In the genomic region with DNA sequence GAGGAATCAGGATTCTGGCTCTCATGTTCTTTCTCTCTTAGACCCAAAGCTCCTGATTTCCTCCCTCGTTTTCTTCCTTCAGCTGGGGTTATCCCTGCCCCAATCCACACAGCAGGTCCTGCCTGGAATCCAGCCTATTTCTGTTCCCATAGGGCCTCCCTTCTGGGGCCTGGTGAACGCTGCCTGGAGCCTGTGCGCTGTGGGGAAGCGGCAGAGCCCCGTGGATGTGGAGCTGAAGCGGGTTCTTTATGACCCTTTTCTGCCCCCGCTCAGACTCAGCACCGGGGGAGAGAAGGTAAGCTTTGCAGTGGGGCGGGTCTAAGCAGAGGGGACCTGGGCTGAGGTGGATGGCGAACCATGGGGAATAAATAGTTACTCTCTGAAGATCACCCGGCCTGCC, we compare ENCODE assay signal across 8 mouse cellular contexts. TPM values are rescaled to one million over a fixed set of nuclear protein-coding genes. Genes with fewer than 3 reads are reported as not detected.
DNase-seq lines count a peak whose midpoint lies in the region; ATAC-seq and TF ChIP-seq lines count a peak whose summit lies in the region.

No protein-coding gene starts in this region.

- peaks cover 29% of the 10 kb centered on the region for H3K4me1 ChIP-seq in kidney, embryonic 14.5 days (ENCODE audit: control insufficient read depth, insufficient read depth, low read length)
- peaks cover 34% of the 10 kb centered on the region for H3K4me1 ChIP-seq in embryonic facial prominence, embryonic 12.5 days
- H3K4me1 ChIP-seq in hindbrain, embryonic 11.5 days (replicated peaks; ENCODE audit: control insufficient read depth, insufficient read depth, low read length), result peaks cover 18% of the 10 kb centered on the region

- peak overlapping the region; percentile 22 for H3K4me3 ChIP-seq in kidney, embryonic 14.5 days (ENCODE audit: low read length)
- peak overlapping the region; percentile 43 for H3K4me3 ChIP-seq in embryonic facial prominence, embryonic 12.5 days
- H3K4me3 ChIP-seq in hindbrain, embryonic 11.5 days (ENCODE audit: low read depth, low read length), result peak overlapping the region; percentile 33
- peak overlapping the region; percentile 8 for H3K4me3 ChIP-seq in myocyte

- no peaks in the 10 kb centered on the region for H3K9me3 ChIP-seq in kidney, embryonic 14.5 days (ENCODE audit: control insufficient read depth, low read length)
- H3K9me3 ChIP-seq in embryonic facial prominence, embryonic 12.5 days, result no peaks in the 10 kb centered on the region
- no peaks in the 10 kb centered on the region for H3K9me3 ChIP-seq in hindbrain, embryonic 11.5 days (ENCODE audit: control insufficient read depth, low read length)

- H3K36me3 ChIP-seq in kidney, embryonic 14.5 days (ENCODE audit: control insufficient read depth, insufficient read depth, low read length), result no peaks in the 10 kb centered on the region
- no peaks in the 10 kb centered on the region for H3K36me3 ChIP-seq in embryonic facial prominence, embryonic 12.5 days
- H3K36me3 ChIP-seq in hindbrain, embryonic 11.5 days (ENCODE audit: control insufficient read depth, insufficient read depth, low read length), result no peaks in the 10 kb centered on the region
- no peaks in the 10 kb centered on the region for H3K36me3 ChIP-seq in myocyte (ENCODE audit: control insufficient read depth, insufficient read depth)

- no peak for ATAC-seq in kidney, embryonic 14.5 days (ENCODE audit: low FRiP score, low TSS enrichment)
- no peak for ATAC-seq in embryonic facial prominence, embryonic 12.5 days (ENCODE audit: insufficient number of reproducible peaks, insufficient read depth, low FRiP score, low TSS enrichment)
- ATAC-seq in hindbrain, embryonic 11.5 days (ENCODE audit: low FRiP score), result no peak

- H3K4me2 ChIP-seq in kidney, embryonic 14.5 days (replicated peaks; ENCODE audit: low read depth, low read length), result peak overlapping the region; percentile 92
- H3K4me2 ChIP-seq in embryonic facial prominence, embryonic 12.5 days (replicated peaks), result peak overlapping the region; percentile 89
- peak overlapping the region; percentile 58 for H3K4me2 ChIP-seq in hindbrain, embryonic 11.5 days (replicated peaks; ENCODE audit: low read depth, low read length)
- H3K4me2 ChIP-seq in myocyte (ENCODE audit: low read depth), result peak overlapping the region; percentile 69

- H3K79me2 ChIP-seq in myocyte (ENCODE audit: control insufficient read depth, insufficient read depth), result no peaks in the 10 kb centered on the region

- no peak for DNase-seq in kidney, adult 18-20 months
- no peak for DNase-seq in hindbrain, embryonic 11.5 days (ENCODE audit: low spot score)
- DNase-seq in layer of hippocampus, adult 9-10 months (ENCODE audit: low spot score), result no peak
- no peak for DNase-seq in left cerebral cortex, adult 11 months (ENCODE audit: low spot score)
- no peak for DNase-seq in frontal cortex, postnatal 14 days (ENCODE audit: low spot score in 2 of 2)

- peak overlapping the region; percentile 30; the same call in 1 of the 2 replicates for H3K27ac ChIP-seq in kidney, embryonic 14.5 days (ENCODE audit: low read depth, low read length)
- peak overlapping the region; percentile 60; the same call in 1 of the 2 replicates for H3K27ac ChIP-seq in embryonic facial prominence, embryonic 12.5 days
- H3K27ac ChIP-seq in hindbrain, embryonic 11.5 days (ENCODE audit: low read depth, low read length), result no peak overlapping the region; the same call in 1 of the 2 replicates

- H3K27me3 ChIP-seq in kidney, embryonic 14.5 days (ENCODE audit: control insufficient read depth, insufficient read depth, low read length), result peaks cover 12% of the 10 kb centered on the region
- peaks cover 26% of the 10 kb centered on the region for H3K27me3 ChIP-seq in embryonic facial prominence, embryonic 12.5 days
- H3K27me3 ChIP-seq in hindbrain, embryonic 11.5 days (ENCODE audit: control insufficient read depth, insufficient read depth, low read length), result peaks cover 20% of the 10 kb centered on the region
- peaks cover 16% of the 10 kb centered on the region for H3K27me3 ChIP-seq in myocyte (ENCODE audit: control insufficient read depth, insufficient read depth, insufficient read length)

- no peak for TF ChIP-seq POLR2A in myocyte (IDR thresholded peaks at IDR 0.05; ENCODE audit: insufficient read length, low read depth)

- WGBS in kidney, embryonic 14.5 days, result 30% methylated on average over 11 of the region's 11 CpGs
- WGBS in embryonic facial prominence, embryonic 12.5 days, result 26% methylated on average over 11 of the region's 11 CpGs
- WGBS in hindbrain, embryonic 11.5 days, result 29% methylated on average over 11 of the region's 11 CpGs

- no peak overlapping the region for H3ac ChIP-seq in myocyte (ENCODE audit: control insufficient read depth, insufficient read length)

- peak overlapping the region; percentile 54 for H3K9ac ChIP-seq in kidney, embryonic 14.5 days (ENCODE audit: low read depth, low read length)
- H3K9ac ChIP-seq in embryonic facial prominence, embryonic 12.5 days, result 0 out of 2 replicates have a peak overlapping the region, but pooled peaks have one; percentile 27
- peak overlapping the region; percentile 46; the same call in 1 of the 2 replicates for H3K9ac ChIP-seq in hindbrain, embryonic 11.5 days (ENCODE audit: low read depth, low read length)

TF ChIP-seq in myocyte, 11 proteins besides CTCF, POLR2A, EP300 and RAD21:
- TF ChIP-seq USF1 (IDR thresholded peaks at IDR 0.05; ENCODE audit: low read depth) (no peak), POLR2AphosphoS2 (IDR thresholded peaks at IDR 0.05; ENCODE audit: insufficient read length, low read depth) (no peak), E2F4 (IDR thresholded peaks at IDR 0.05; ENCODE audit: insufficient read depth) (no peak), MYOD1 (IDR thresholded peaks at IDR 0.05; ENCODE audit: control insufficient read depth in 1 of 3, insufficient read length in 2 of 3, low read depth in 2 of 3) (no peak), MYOG (IDR thresholded peaks at IDR 0.05; ENCODE audit: control insufficient read depth in 1 of 3, insufficient read depth in 1 of 3, insufficient read length in 2 of 3, low read depth in 2 of 3) (no peak), CEBPB (IDR thresholded peaks at IDR 0.05; ENCODE audit: insufficient read depth, poor library complexity, severe bottlenecking) (no peak), TCF12 (IDR thresholded peaks at IDR 0.05; ENCODE audit: insufficient read depth, poor library complexity, severe bottlenecking) (no peak), REST (IDR thresholded peaks at IDR 0.05; ENCODE audit: insufficient read depth, insufficient read length) (no peak)

RNA-seq across cellular contexts. Expression of a gene that starts 1.4 kb away (rescaled TPM):
- 6.9 and 11.9 TPM in 2 replicates for polyA plus RNA-seq in kidney, embryonic 14.5 days (2014; fragmentation: Nextera tagmentation; extraction: Ambion mirVana)
- 11.5 and 14.1 TPM in 2 replicates for polyA plus RNA-seq in embryonic facial prominence, embryonic 12.5 days (2016; fragmentation: Nextera tagmentation; extraction: Ambion mirVana)
- 8.8 and 9.9 TPM in 2 replicates for polyA plus RNA-seq in hindbrain, embryonic 11.5 days (2014; fragmentation: Nextera tagmentation; extraction: Ambion mirVana)
- polyA plus RNA-seq in myocyte (2012; fragmentation: generic; extraction: Trizol), result 3.6 TPM

RNA-seq across cellular contexts. Expression of a gene that starts 3.8 kb away (rescaled TPM):
- polyA plus RNA-seq in kidney, embryonic 14.5 days (2014; fragmentation: Nextera tagmentation; extraction: Ambion mirVana), result 6.6 and 7.7 TPM in 2 replicates
- polyA plus RNA-seq in embryonic facial prominence, embryonic 12.5 days (2016; fragmentation: Nextera tagmentation; extraction: Ambion mirVana), result 6.9 and 11.5 TPM in 2 replicates
- 2.2 and 2.8 TPM in 2 replicates for polyA plus RNA-seq in hindbrain, embryonic 11.5 days (2014; fragmentation: Nextera tagmentation; extraction: Ambion mirVana)
- polyA plus RNA-seq in myocyte (2012; fragmentation: generic; extraction: Trizol), result 26.2 TPM

RNA-seq across cellular contexts. Expression of a gene that starts 6.9 kb away (rescaled TPM):
- polyA plus RNA-seq in kidney, embryonic 14.5 days (2014; fragmentation: Nextera tagmentation; extraction: Ambion mirVana), result 0.17 and 0.28 TPM in 2 replicates
- 2.9 and 3.1 TPM in 2 replicates for polyA plus RNA-seq in embryonic facial prominence, embryonic 12.5 days (2016; fragmentation: Nextera tagmentation; extraction: Ambion mirVana)
- polyA plus RNA-seq in hindbrain, embryonic 11.5 days (2014; fragmentation: Nextera tagmentation; extraction: Ambion mirVana), result 0.29 and 0.75 TPM in 2 replicates
- 0.41 TPM for polyA plus RNA-seq in myocyte (2012; fragmentation: generic; extraction: Trizol)

RNA-seq across cellular contexts. Expression of a gene that starts 14.2 kb away (rescaled TPM):
- polyA plus RNA-seq in kidney, embryonic 14.5 days (2014; fragmentation: Nextera tagmentation; extraction: Ambion mirVana), result 1,328 and 1,679 TPM in 2 replicates
- polyA plus RNA-seq in embryonic facial prominence, embryonic 12.5 days (2016; fragmentation: Nextera tagmentation; extraction: Ambion mirVana), result 926 and 973 TPM in 2 replicates
- 904 and 927 TPM in 2 replicates for polyA plus RNA-seq in hindbrain, embryonic 11.5 days (2014; fragmentation: Nextera tagmentation; extraction: Ambion mirVana)
- polyA plus RNA-seq in myocyte (2012; fragmentation: generic; extraction: Trizol), result 3,224 TPM

RNA-seq across cellular contexts. Expression of a gene that starts 16.7 kb away (rescaled TPM):
- 16.8 and 23.9 TPM in 2 replicates for polyA plus RNA-seq in kidney, embryonic 14.5 days (2014; fragmentation: Nextera tagmentation; extraction: Ambion mirVana)
- 34.7 and 35.3 TPM in 2 replicates for polyA plus RNA-seq in embryonic facial prominence, embryonic 12.5 days (2016; fragmentation: Nextera tagmentation; extraction: Ambion mirVana)
- 13.6 and 17.6 TPM in 2 replicates for polyA plus RNA-seq in hindbrain, embryonic 11.5 days (2014; fragmentation: Nextera tagmentation; extraction: Ambion mirVana)
- polyA plus RNA-seq in myocyte (2012; fragmentation: generic; extraction: Trizol), result 22.8 TPM
